Mouse (Mus musculus): ENCODE measurements around the gene Rad54l2. TPM values are rescaled to one million over a fixed set of nuclear protein-coding genes. Genes with fewer than 3 reads are reported as not detected.
A peak's percentile ranks its signal among the peaks of the same experiment; 100 is the strongest.

Gene Rad54l2
- total and polyA plus RNA-seq, 2 experiments from 2014 or later, result 3.6 to 22.7 TPM

DNA sequence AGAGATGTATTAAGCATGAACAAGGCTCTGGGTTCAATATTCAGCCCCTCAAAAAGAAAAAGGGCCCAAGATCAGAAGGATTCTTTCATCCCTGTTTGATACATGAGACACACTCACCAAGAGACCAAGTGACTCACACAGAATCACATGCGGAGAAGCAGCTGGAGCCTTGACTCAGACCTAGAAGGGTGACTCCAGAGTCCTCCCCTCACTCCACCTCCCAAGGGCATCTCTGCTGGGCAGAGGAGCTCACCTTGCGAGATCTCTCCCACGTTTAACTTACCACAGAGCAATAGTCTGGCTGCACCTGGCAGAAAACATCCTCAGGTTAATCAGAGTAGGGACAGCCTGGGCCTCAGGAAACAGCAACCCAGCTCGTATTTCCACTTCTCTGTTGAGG, 110.8 kb downstream of the Rad54l2 start:
- no peak overlapping the region for H3K27ac ChIP-seq (ENCODE audit: low read depth, low read length)
- no peak overlapping the region for H3K4me3 ChIP-seq (ENCODE audit: low read depth, low read length)
- 76% methylated on average over 4 of the region's 4 CpGs for whole genome bisulfite sequencing
- H3K4me1 ChIP-seq (ENCODE audit: insufficient read depth), result no peaks in the 10 kb centered on the region
- DNase-seq, result no peak
- peaks cover 41% of the 10 kb centered on the region for H3K36me3 ChIP-seq (ENCODE audit: insufficient read depth)
- no peak for ATAC-seq
- H3K4me2 ChIP-seq (ENCODE audit: low read depth), result no peak overlapping the region
- H3K9ac ChIP-seq, result no peak overlapping the region
- TF ChIP-seq CTCF (IDR thresholded peaks at IDR 0.05; ENCODE audit: low read depth), result no peak
- H3K9me3 ChIP-seq (ENCODE audit: low read length), result no peaks in the 10 kb centered on the region
- no peaks in the 10 kb centered on the region for H3K27me3 ChIP-seq (ENCODE audit: insufficient read depth, low read length)

DNA sequence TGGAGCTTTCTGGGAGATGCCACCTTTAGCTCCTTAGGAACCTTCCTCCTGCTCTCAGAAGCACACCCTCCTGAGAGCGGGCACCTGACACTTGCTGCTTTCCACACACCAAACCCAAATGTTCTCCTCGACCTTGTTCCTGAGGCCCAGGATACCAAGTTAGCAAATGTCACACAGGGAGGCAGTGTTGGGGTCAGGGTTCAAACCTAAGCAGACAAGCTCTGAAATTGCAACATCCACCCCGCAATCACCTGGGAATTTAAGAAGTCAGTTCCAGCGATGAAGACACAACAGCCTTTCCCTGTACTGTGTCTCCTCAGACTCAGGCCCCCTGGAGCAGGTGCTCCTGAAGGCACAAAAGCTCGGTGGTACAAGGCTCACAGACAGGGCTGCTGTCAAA, 111.3 kb downstream of the Rad54l2 start:
- no peak for TF ChIP-seq CTCF (IDR thresholded peaks at IDR 0.05; ENCODE audit: low read depth)
- 89% methylated on average over 5 of the region's 5 CpGs for WGBS
- Histone ChIP-seq H3K4me3 (ENCODE audit: low read depth, low read length) (no peak overlapping the region), H3K27ac (ENCODE audit: low read depth, low read length) (no peak overlapping the region), H3K4me2 (ENCODE audit: low read depth) (no peak overlapping the region), H3K27me3 (ENCODE audit: insufficient read depth, low read length) (no peaks in the 10 kb centered on the region), H3K9ac (no peak overlapping the region), H3K36me3 (ENCODE audit: insufficient read depth) (peaks cover 42% of the 10 kb centered on the region), H3K4me1 (ENCODE audit: insufficient read depth) (no peaks in the 10 kb centered on the region), H3K9me3 (ENCODE audit: low read length) (no peaks in the 10 kb centered on the region)
- ATAC-seq (no peak), DNase-seq (no peak)

- Histone ChIP-seq H3K27me3 (ENCODE audit: insufficient read depth, low read length) (no peaks in the 10 kb centered on the region), H3K9me3 (ENCODE audit: low read length) (no peaks in the 10 kb centered on the region), H3K27ac (ENCODE audit: low read depth, low read length) (no peak overlapping the region), H3K4me3 (ENCODE audit: low read depth, low read length) (no peak overlapping the region), H3K9ac (no peak overlapping the region), H3K36me3 (ENCODE audit: insufficient read depth) (peaks cover 48% of the 10 kb centered on the region), H3K4me2 (ENCODE audit: low read depth) (no peak overlapping the region), H3K4me1 (ENCODE audit: insufficient read depth) (no peaks in the 10 kb centered on the region)
- ATAC-seq, result no peak
- WGBS, result 70% methylated on average over 4 of the region's 4 CpGs
- TF ChIP-seq CTCF (IDR thresholded peaks at IDR 0.05; ENCODE audit: low read depth), result no peak
- no peak for DNase-seq
Observed at GRCm38 (mm10) chr9:106676571-106676970, 112.4 kb downstream of the Rad54l2 start.

GRCm38 (mm10) chr9:106675965-106676364, 113.0 kb downstream of the Rad54l2 start:
- DNase-seq (no peak), ATAC-seq (no peak)
- 77% methylated on average over 9 of the region's 9 CpGs for WGBS
- H3K27me3 ChIP-seq (ENCODE audit: insufficient read depth, low read length), result no peaks in the 10 kb centered on the region
- no peak for TF ChIP-seq CTCF (IDR thresholded peaks at IDR 0.05; ENCODE audit: low read depth)
- no peak overlapping the region for H3K4me2 ChIP-seq (ENCODE audit: low read depth)
- no peak overlapping the region for H3K27ac ChIP-seq (ENCODE audit: low read depth, low read length)
- H3K4me3 ChIP-seq (ENCODE audit: low read depth, low read length), result no peak overlapping the region
- no peaks in the 10 kb centered on the region for H3K9me3 ChIP-seq (ENCODE audit: low read length)
- H3K36me3 ChIP-seq (ENCODE audit: insufficient read depth), result peaks cover 48% of the 10 kb centered on the region
- H3K9ac ChIP-seq, result no peak overlapping the region
- no peaks in the 10 kb centered on the region for H3K4me1 ChIP-seq (ENCODE audit: insufficient read depth)

GRCm38 (mm10) chr9:106675480-106675879, 113.5 kb downstream of the Rad54l2 start:
- TF ChIP-seq CTCF (IDR thresholded peaks at IDR 0.05; ENCODE audit: low read depth), result peak; percentile 97
- no peak overlapping the region for H3K27ac ChIP-seq (ENCODE audit: low read depth, low read length)
- no peak overlapping the region for H3K9ac ChIP-seq
- H3K36me3 ChIP-seq (ENCODE audit: insufficient read depth), result peaks cover 48% of the 10 kb centered on the region
- peak; percentile 88 for DNase-seq
- 0% methylated on average over 1 of the region's 1 CpGs for WGBS
- H3K4me3 ChIP-seq (ENCODE audit: low read depth, low read length), result no peak overlapping the region
- H3K4me2 ChIP-seq (ENCODE audit: low read depth), result no peak overlapping the region
- H3K4me1 ChIP-seq (ENCODE audit: insufficient read depth), result no peaks in the 10 kb centered on the region
- peak; percentile 70; the same call in 1 of the 2 replicates for ATAC-seq
- no peaks in the 10 kb centered on the region for H3K9me3 ChIP-seq (ENCODE audit: low read length)
- H3K27me3 ChIP-seq (ENCODE audit: insufficient read depth, low read length), result no peaks in the 10 kb centered on the region

DNA sequence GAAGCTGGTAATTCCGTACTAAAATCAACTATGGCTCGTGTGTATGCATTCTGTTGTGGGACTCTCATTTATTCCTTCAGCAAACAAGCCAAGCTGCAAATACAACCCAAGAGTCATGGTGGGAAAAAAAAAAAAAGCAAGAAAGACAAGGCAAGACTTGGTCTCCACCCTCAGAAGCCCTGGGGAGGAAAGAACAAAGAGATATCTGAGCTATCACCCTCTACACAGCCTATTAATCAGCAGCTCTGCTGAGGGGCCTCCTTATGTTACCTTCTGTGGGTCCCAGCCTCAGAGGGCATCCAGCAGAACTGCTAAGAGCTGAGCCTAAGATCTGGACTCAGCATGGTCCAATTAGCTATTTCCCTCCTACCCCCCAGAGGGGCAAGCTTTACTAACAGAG, 115.1 kb downstream of the Rad54l2 start:
- H3K4me1 ChIP-seq (ENCODE audit: insufficient read depth), result no peaks in the 10 kb centered on the region
- no peak overlapping the region for H3K27ac ChIP-seq (ENCODE audit: low read depth, low read length)
- 72% methylated on average over 2 of the region's 2 CpGs for WGBS
- H3K4me3 ChIP-seq (ENCODE audit: low read depth, low read length), result no peak overlapping the region
- no peaks in the 10 kb centered on the region for H3K9me3 ChIP-seq (ENCODE audit: low read length)
- H3K9ac ChIP-seq, result no peak overlapping the region
- no peaks in the 10 kb centered on the region for H3K27me3 ChIP-seq (ENCODE audit: insufficient read depth, low read length)
- no peak overlapping the region for H3K4me2 ChIP-seq (ENCODE audit: low read depth)
- H3K36me3 ChIP-seq (ENCODE audit: insufficient read depth), result peaks cover 46% of the 10 kb centered on the region
- DNase-seq (no peak), ATAC-seq (no peak)
- no peak for TF ChIP-seq CTCF (IDR thresholded peaks at IDR 0.05; ENCODE audit: low read depth)

DNA sequence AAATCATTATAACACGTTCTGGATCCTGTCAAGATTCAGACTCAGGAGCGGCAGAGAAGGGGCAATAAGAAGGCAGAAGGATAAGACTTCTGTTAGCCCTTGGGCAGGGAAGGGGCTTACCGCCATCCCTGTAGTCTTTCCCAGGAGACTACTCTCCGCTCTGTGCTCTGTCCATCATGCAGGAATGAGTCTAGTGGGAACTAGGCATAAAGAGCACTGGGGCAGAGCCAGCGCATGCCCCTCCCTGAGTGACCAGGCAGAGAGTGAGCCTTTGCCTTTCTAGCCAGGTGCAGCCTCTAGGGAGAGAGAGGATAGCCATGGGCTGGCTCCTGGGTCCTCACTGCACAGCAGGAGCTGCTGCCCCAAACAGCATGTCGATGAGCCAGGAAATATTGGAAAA, 124.1 kb downstream of the Rad54l2 start:
- peak; percentile 55 for ATAC-seq
- peak overlapping the region; percentile 22; the same call in 1 of the 2 replicates for H3K9ac ChIP-seq
- no peaks in the 10 kb centered on the region for H3K27me3 ChIP-seq (ENCODE audit: insufficient read depth, low read length)
- peaks cover 47% of the 10 kb centered on the region for H3K36me3 ChIP-seq (ENCODE audit: insufficient read depth)
- H3K4me1 ChIP-seq (ENCODE audit: insufficient read depth), result peaks cover 22% of the 10 kb centered on the region
- H3K9me3 ChIP-seq (ENCODE audit: low read length), result no peaks in the 10 kb centered on the region
- peak overlapping the region; percentile 17; the same call in 1 of the 2 replicates for H3K4me2 ChIP-seq (ENCODE audit: low read depth)
- DNase-seq, result no peak
- 58% methylated on average over 6 of the region's 6 CpGs for WGBS
- peak overlapping the region; percentile 88 for H3K27ac ChIP-seq (ENCODE audit: low read depth, low read length)
- H3K4me3 ChIP-seq (ENCODE audit: low read depth, low read length), result no peak overlapping the region
- TF ChIP-seq CTCF (IDR thresholded peaks at IDR 0.05; ENCODE audit: low read depth), result no peak

All from forebrain, postnatal 0 days (tissue).